Mouse (Mus musculus) brain, adult 10 weeks (tissue): ENCODE results near the gene Nap1l3. TPM values are rescaled to one million over a fixed set of nuclear protein-coding genes. Genes with fewer than 3 reads are reported as not detected.

Experiments used
- polyA plus RNA-seq: library from polyadenylated mRNA; stranded (reverse); fragments of 350-450 nt; fragmentation: Illumina TruSeq; extraction: RNeasy Lipid Tissue Mini Kit (QIAGEN cat#74804); gene quantifications from one replicate; pipeline ENCODE4 v1.2.3, GENCODE M21; 2015; ENCODE audit warnings: low read depth, low replicate concordance

Nap1l3 gene
- 55.0 TPM for polyA plus RNA-seq

DNA sequence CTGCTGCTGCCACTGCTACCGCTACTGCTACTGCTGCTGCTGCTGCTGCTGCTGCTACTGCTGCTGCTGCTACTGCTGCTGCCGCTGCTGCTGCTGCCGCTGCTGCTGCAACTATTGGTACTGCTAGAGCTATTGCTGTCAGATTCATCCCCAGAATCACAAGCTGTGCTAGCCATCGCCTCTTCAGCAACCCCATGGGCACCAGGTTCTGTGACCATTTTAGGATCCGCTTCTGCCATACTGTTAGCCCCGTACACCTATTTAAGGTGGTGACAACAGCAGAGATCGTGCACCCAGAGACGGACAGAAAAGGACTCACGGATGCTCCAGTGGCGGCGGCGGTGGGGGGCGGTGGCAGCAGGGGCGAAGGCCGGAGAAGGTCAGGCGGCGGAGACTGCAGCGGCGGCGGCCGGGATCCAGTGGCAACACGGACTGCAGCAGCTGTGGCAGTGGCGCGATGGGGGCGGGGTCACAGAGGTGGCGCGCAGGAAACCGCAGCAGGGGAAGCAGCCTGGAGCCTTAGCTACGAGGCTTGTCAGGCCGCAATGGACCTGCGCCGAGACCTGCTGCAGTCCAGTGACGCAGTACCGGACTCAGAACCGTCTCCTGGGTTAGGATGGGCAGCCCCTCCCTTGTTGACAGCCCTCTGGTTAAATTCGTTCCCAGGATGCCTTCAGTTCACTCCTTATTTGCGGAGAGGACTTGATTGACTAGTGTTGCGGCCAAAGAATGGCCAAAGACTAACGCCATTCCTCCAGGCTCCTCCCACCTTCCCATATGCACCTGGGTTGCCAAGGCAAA lies at the start of gene Nap1l3:
Gene Nap1l3 (minus strand): TSS at position 621 of the 801 bp plus-strand sequence.

